Mouse (Mus musculus) embryonic facial prominence, embryonic 13.5 days (tissue): ENCODE measurements around the gene Mylk4. TPM values are rescaled to one million over a fixed set of nuclear protein-coding genes. Genes with fewer than 3 reads are reported as not detected.

Experiments used
- ATAC-seq: fragments of 200-750 bp; cut with Nextera tagmentation; 2 replicates; pipeline ENCODE4 v1.8.0; 2017; ENCODE audit warnings: low read depth; ENCODE audit not compliant: insufficient number of reproducible peaks, insufficient read depth, low FRiP score, low TSS enrichment
- H3K27ac ChIP-seq: fragments of 300-500 bp; sonication (generic); 2 replicates; pipeline ENCODE4 v1.5.1; 2015; ENCODE audit warnings: moderate library complexity, mild to moderate bottlenecking, inconsistent platforms
- H3K27me3 ChIP-seq: fragments of 300-500 bp; sonication (generic); 2 replicates; pipeline ENCODE4 v1.6.1; 2015; ENCODE audit warnings: mild to moderate bottlenecking, inconsistent platforms
- H3K36me3 ChIP-seq: fragments of 300-500 bp; sonication (generic); 2 replicates; pipeline ENCODE4 v1.6.1; 2015; ENCODE audit warnings: mild to moderate bottlenecking, inconsistent platforms
- H3K4me1 ChIP-seq: fragments of 300-500 bp; sonication (generic); 2 replicates; pipeline ENCODE4 v1.6.1; 2015; ENCODE audit warnings: inconsistent platforms
- H3K4me2 ChIP-seq: fragments of 300-500 bp; sonication (generic); 2 replicates; pipeline ENCODE4 v1.6.1; 2015; ENCODE audit warnings: moderate library complexity, mild to moderate bottlenecking, inconsistent platforms
- H3K4me3 ChIP-seq: fragments of 300-500 bp; sonication (generic); 2 replicates; pipeline ENCODE4 v1.5.1; 2015; ENCODE audit warnings: mild to moderate bottlenecking, inconsistent platforms
- H3K9ac ChIP-seq: fragments of 300-500 bp; sonication (generic); 2 replicates; pipeline ENCODE4 v1.6.1; 2015; ENCODE audit warnings: mild to moderate bottlenecking, inconsistent platforms
- H3K9me3 ChIP-seq: fragments of 300-500 bp; sonication (generic); 2 replicates; pipeline ENCODE4 v1.6.1; 2016; ENCODE audit warnings: inconsistent platforms
- WGBS: fragments of 180-500 bp; shearing (Covaris S2); methylation state at CpG from one replicate; pipeline ENCODE4 v1.1.7; 2015; ENCODE audit warnings: mixed read lengths; 5-methylcytosine and 5-hydroxymethylcytosine counted together
- polyA plus RNA-seq: library from polyadenylated mRNA; unstranded; fragments of >200 nt; fragmentation: Nextera tagmentation; extraction: Ambion mirVana; gene quantifications from 2 replicates; pipeline ENCODE4 v1.2.1, GENCODE M21; 2015

The Mylk4 gene
- polyA plus RNA-seq, 1 experiment from 2014 or later = 0.77 TPM

DNA sequence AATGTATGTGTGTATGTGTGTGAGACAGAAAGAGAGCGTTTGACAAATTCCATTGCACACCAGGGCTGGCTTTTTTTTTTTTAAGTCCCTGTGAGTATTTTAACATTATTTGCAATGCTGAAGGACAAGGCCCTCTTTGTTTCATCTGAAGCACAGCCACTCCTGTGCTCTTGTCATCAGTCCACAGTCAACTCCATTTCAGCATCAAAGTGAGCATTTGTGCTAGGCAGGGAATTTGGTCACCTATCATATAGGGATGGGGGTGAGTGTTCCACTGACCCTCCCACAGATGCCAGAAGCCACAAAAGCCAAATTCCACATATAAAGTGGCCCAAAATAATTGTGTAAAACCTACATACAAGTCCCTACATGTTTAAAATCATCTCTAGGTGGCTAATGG is 78.4 kb downstream of the Mylk4 start:
- Histone ChIP-seq H3K4me1 (peaks cover 28% of the 10 kb centered on the region), H3K4me2 (no peak overlapping the region), H3K36me3 (no peaks in the 10 kb centered on the region), H3K27me3 (no peaks in the 10 kb centered on the region), H3K4me3 (no peak overlapping the region), H3K9me3 (no peaks in the 10 kb centered on the region), H3K27ac (peak overlapping the region; percentile 68; the same call in 1 of the 2 replicates), H3K9ac (no peak overlapping the region)
- WGBS = 14% methylated on average over 1 of the region's 1 CpGs
- ATAC-seq = no peak

DNA sequence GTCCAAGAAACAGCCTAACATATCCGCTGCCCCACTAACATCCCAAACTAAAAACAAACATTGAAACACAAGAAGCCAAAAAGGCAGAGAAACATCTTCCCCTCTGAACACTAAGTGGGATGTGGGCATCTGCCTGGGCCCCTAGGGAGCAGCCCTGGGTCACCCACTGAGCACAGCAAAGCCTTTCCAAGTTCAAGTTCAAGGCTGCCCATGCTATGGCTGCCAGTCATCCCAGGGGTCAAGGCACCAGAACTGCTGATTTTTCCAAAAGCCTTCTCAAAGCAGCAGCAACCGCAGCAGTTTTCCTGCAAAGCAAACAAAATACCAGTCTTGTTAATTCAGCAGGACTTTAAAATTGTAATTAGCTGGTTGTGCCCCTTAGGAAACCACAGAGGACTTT is 78.8 kb downstream of the Mylk4 start:
- Histone ChIP-seq H3K9me3 (no peaks in the 10 kb centered on the region), H3K27me3 (no peaks in the 10 kb centered on the region), H3K4me3 (no peak overlapping the region), H3K9ac (no peak overlapping the region), H3K4me2 (no peak overlapping the region), H3K4me1 (peaks cover 28% of the 10 kb centered on the region), H3K27ac (peak overlapping the region; percentile 68; the same call in 1 of the 2 replicates), H3K36me3 (no peaks in the 10 kb centered on the region)
- ATAC-seq = no peak
- WGBS = 55% methylated on average over 2 of the region's 2 CpGs

DNA sequence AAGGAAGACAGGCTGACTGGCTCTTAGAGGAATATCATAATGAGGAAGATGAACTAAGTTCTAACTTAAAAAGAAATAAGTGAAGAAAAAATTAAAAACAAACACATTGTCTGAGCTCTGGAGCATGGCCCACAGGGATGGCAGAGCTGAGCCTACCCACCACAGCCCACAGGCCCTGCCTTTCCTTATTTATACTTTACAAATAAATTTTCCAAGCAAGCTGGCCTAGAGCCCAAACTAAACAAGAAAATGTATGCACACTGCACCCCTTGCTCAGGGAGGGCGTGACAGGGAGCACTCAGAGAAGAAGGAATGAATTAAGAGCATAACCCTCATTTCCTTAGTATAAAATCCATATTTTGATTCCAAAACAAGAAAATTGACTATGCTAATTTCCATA is 82.2 kb downstream of the Mylk4 start:
- WGBS = 41% methylated on average over 1 of the region's 1 CpGs
- peak; percentile 71; the same call in 1 of the 2 replicates for ATAC-seq

GRCm38 (mm10) chr13:32699376-32699775 is 84.4 kb downstream of the Mylk4 start:
- no peak overlapping the region for H3K27ac ChIP-seq
- WGBS = 85% methylated on average over 1 of the region's 1 CpGs
- no peak overlapping the region for H3K9ac ChIP-seq
- no peak for ATAC-seq
- no peak overlapping the region for H3K4me3 ChIP-seq
- no peaks in the 10 kb centered on the region for H3K36me3 ChIP-seq
- no peak overlapping the region for H3K4me2 ChIP-seq
- peaks cover 6% of the 10 kb centered on the region; the same call in 1 of the 2 replicates for H3K27me3 ChIP-seq
- no peaks in the 10 kb centered on the region for H3K9me3 ChIP-seq
- H3K4me1 ChIP-seq = peaks cover 11% of the 10 kb centered on the region

More for the DNA sequence above, 82.2 kb downstream of the Mylk4 start:
- H3K4me3 ChIP-seq = no peak overlapping the region
- H3K4me1 ChIP-seq = peaks cover 21% of the 10 kb centered on the region
- H3K27ac ChIP-seq = peak overlapping the region; percentile 28; the same call in 1 of the 2 replicates
- H3K27me3 ChIP-seq = peaks cover 6% of the 10 kb centered on the region; the same call in 1 of the 2 replicates
- no peaks in the 10 kb centered on the region for H3K9me3 ChIP-seq
- no peak overlapping the region for H3K9ac ChIP-seq
- no peak overlapping the region for H3K4me2 ChIP-seq
- H3K36me3 ChIP-seq = no peaks in the 10 kb centered on the region

GRCm38 (mm10) chr13:32698956-32699355 is 84.8 kb downstream of the Mylk4 start:
- Histone ChIP-seq H3K4me2 (no peak overlapping the region), H3K9ac (no peak overlapping the region), H3K4me3 (no peak overlapping the region), H3K36me3 (no peaks in the 10 kb centered on the region), H3K4me1 (peaks cover 11% of the 10 kb centered on the region), H3K27ac (no peak overlapping the region), H3K27me3 (peaks cover 6% of the 10 kb centered on the region; the same call in 1 of the 2 replicates), H3K9me3 (no peaks in the 10 kb centered on the region)
- 86% methylated on average over 3 of the region's 3 CpGs for WGBS
- no peak for ATAC-seq

DNA sequence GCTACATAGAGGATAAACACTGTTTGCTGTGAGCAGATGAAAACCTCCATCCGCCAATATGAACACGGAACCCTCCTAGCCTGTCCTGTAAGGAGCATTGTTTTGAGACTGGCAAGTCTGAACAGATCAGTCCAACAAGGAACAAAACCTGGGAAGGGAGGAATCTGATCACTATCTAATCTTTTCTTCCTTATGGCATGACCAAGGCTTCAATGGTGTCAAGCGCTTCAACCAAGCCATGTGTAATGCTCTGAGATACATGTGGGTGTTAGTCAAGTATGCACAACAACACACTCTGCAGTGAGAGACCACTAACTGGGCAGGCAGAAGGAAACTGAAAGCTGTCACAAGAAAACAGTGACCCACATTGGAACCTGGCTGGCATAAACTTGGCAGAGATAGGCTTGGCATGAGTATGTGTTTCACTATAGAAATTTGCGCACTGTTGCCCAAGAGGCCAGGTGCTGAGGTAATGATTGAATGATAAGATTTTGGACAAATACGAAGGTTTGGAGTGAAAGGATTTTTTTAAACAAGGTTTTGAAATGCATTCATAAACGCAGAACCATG is 89.8 kb downstream of the Mylk4 start:
- Histone ChIP-seq H3K4me3 (no peak overlapping the region), H3K4me2 (no peak overlapping the region), H3K4me1 (no peaks in the 10 kb centered on the region), H3K27me3 (peaks cover 1% of the 10 kb centered on the region; the same call in 1 of the 2 replicates), H3K36me3 (no peaks in the 10 kb centered on the region), H3K27ac (no peak overlapping the region), H3K9me3 (no peaks in the 10 kb centered on the region), H3K9ac (no peak overlapping the region)
- 90% methylated on average over 6 of the region's 6 CpGs for WGBS
- ATAC-seq = no peak

- Histone ChIP-seq H3K4me1 (no peaks in the 10 kb centered on the region), H3K9me3 (no peaks in the 10 kb centered on the region), H3K4me3 (no peak overlapping the region), H3K9ac (no peak overlapping the region), H3K27ac (no peak overlapping the region), H3K4me2 (no peak overlapping the region), H3K27me3 (no peaks in the 10 kb centered on the region), H3K36me3 (no peaks in the 10 kb centered on the region)
- 64% methylated on average over 1 of the region's 1 CpGs for WGBS
- no peak for ATAC-seq
Observed at GRCm38 (mm10) chr13:32692563-32692962, 91.2 kb downstream of the Mylk4 start.

GRCm38 (mm10) chr13:32690279-32690678 is 93.5 kb downstream of the Mylk4 start:
- ATAC-seq = no peak
- H3K9ac ChIP-seq = no peak overlapping the region
- H3K27ac ChIP-seq = no peak overlapping the region
- no peaks in the 10 kb centered on the region for H3K4me1 ChIP-seq
- H3K4me2 ChIP-seq = no peak overlapping the region
- H3K36me3 ChIP-seq = no peaks in the 10 kb centered on the region
- WGBS = 87% methylated on average over 3 of the region's 3 CpGs
- no peaks in the 10 kb centered on the region for H3K27me3 ChIP-seq
- no peak overlapping the region for H3K4me3 ChIP-seq
- no peaks in the 10 kb centered on the region for H3K9me3 ChIP-seq

DNA sequence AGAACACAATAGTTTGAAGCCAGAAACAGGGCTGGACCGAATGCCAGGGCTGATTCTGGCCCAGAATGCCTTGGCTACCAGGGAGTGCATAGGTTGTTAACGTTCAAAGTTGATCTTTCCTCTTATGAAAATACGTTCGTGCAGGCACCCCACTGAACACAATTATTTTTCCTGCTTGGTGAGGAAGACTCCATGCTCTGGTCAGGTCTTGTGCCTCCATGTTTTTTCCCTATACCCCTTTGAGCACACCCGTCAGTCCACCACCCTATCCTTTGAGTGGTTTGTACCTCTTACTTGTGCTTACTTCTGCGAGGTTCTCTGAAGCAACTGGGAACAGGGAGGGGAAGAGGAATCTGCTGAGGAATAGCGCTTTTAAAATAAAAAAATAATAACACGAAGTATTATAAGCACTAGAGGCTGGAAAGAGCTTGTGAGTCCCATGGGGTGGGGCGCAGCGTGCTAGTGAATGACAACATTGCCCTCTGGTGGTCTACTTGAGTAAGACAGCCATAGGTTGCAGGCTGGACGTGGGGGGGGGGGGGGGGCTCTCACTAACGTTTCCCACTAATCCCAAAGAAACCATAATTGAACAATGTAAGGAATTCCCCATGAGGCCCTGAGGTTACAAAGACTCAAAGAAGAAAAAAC is 102.8 kb downstream of the Mylk4 start:
- H3K27me3 ChIP-seq = peaks cover 12% of the 10 kb centered on the region
- ATAC-seq = peak; percentile 56; the same call in 1 of the 2 replicates
- H3K9ac ChIP-seq = no peak overlapping the region
- no peaks in the 10 kb centered on the region for H3K9me3 ChIP-seq
- H3K4me3 ChIP-seq = no peak overlapping the region
- WGBS = 35% methylated on average over 12 of the region's 12 CpGs
- H3K4me1 ChIP-seq = 0 out of 2 replicates have a peak, but pooled peaks cover 2% of the 10 kb centered on the region
- no peaks in the 10 kb centered on the region for H3K36me3 ChIP-seq
- peak overlapping the region; percentile 41 for H3K4me2 ChIP-seq
- H3K27ac ChIP-seq = no peak overlapping the region

GRCm38 (mm10) chr13:32680121-32680551 is 103.6 kb downstream of the Mylk4 start:
- Histone ChIP-seq H3K4me1 (0 out of 2 replicates have a peak, but pooled peaks cover 2% of the 10 kb centered on the region), H3K9ac (no peak overlapping the region), H3K4me3 (no peak overlapping the region), H3K9me3 (no peaks in the 10 kb centered on the region), H3K27me3 (peaks cover 12% of the 10 kb centered on the region), H3K36me3 (no peaks in the 10 kb centered on the region), H3K4me2 (no peak overlapping the region), H3K27ac (no peak overlapping the region)
- ATAC-seq = no peak
- 82% methylated on average over 12 of the region's 12 CpGs for WGBS

GRCm38 (mm10) chr13:32678998-32679397 is 104.8 kb downstream of the Mylk4 start:
- Histone ChIP-seq H3K9me3 (no peaks in the 10 kb centered on the region), H3K9ac (no peak overlapping the region), H3K27ac (no peak overlapping the region), H3K4me2 (no peak overlapping the region), H3K27me3 (peaks cover 12% of the 10 kb centered on the region), H3K4me1 (0 out of 2 replicates have a peak, but pooled peaks cover 2% of the 10 kb centered on the region), H3K4me3 (no peak overlapping the region), H3K36me3 (no peaks in the 10 kb centered on the region)
- 75% methylated on average over 5 of the region's 5 CpGs for WGBS
- ATAC-seq = no peak

GRCm38 (mm10) chr13:32670782-32671181 is 113.0 kb downstream of the Mylk4 start:
- H3K4me3 ChIP-seq = no peak overlapping the region
- H3K9ac ChIP-seq = no peak overlapping the region
- 65% methylated on average over 7 of the region's 7 CpGs for WGBS
- no peak overlapping the region for H3K27ac ChIP-seq
- no peaks in the 10 kb centered on the region for H3K9me3 ChIP-seq
- H3K36me3 ChIP-seq = no peaks in the 10 kb centered on the region
- H3K4me2 ChIP-seq = no peak overlapping the region
- H3K4me1 ChIP-seq = peaks cover 9% of the 10 kb centered on the region
- no peak for ATAC-seq
- H3K27me3 ChIP-seq = peaks cover 5% of the 10 kb centered on the region; the same call in 1 of the 2 replicates
